Mouse (Mus musculus) bone marrow macrophage, adult 2 months (primary cell): Measurements from ENCODE around the gene Rere.
A peak's percentile ranks its signal among the peaks of the same experiment; 100 is the strongest.

Experiments
- CTCF ChIP-seq: IDR thresholded peaks from 2 replicates; pipeline ENCODE4 v1.5.1; 2012; ENCODE audit warnings: low read depth, mild to moderate bottlenecking, low read length, moderate library complexity
- POLR2A ChIP-seq: IDR thresholded peaks from 2 replicates; pipeline ENCODE4 v1.6.1; 2012; ENCODE audit warnings: mild to moderate bottlenecking, low read depth, low read length, borderline replicate concordance

DNA sequence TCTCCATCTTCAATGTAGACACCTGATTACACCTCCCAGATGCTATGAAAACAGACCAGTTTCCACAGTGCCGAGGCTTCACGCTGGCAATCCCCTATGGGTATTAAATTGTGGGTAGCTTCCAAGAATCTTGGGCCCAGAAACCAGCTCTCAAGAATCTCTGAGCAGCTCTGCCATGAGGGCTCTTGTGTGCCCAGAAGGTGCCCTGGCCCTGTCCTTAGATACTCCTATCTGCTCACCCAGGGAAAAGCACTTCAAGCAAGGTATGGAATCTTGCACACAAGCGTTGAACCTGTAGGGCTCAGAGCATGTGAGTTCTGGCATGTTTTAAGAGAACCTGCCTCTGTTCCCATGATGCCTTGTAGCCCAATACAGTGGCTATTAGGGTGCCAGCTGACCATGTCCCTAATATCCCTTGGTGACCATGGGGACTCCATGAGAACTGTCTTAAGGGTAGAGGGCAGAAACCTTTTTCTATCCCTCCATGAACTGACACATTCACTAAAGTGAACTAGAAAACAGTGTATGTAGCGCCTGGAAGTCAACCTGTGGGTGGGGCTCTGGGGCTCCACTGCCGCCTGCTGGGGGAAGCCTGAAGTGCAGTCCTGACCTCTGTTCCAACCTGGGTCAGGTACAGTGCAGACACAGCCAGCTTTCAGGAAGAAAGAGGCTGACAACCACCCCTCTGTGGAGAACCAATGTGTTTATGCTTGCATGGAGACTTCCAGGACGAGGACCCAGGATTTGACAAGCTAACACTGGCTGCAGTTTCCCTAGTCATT is 344.7 kb downstream of the Rere start:
- TF ChIP-seq CTCF (peak; percentile 85), POLR2A (no peak)
